Mouse (Mus musculus): ENCODE data around the gene Wrb. TPM values are rescaled to one million over a fixed set of nuclear protein-coding genes. Genes with fewer than 3 reads are reported as not detected.
"Not testable (repeated sequence)": the region's sequence is repeated elsewhere in the genome, so short reads cannot be mapped to it uniquely, and the experiment has no call there.

Gene Wrb
- polyA plus RNA-seq, 1 experiment from 2014 or later = 19.1 TPM

- Histone ChIP-seq H3K4me1 (replicated peaks) (peaks cover 40% of the 10 kb centered on the region), H3K9me3 (replicated peaks) (no peaks in the 10 kb centered on the region), H3K4me3 (replicated peaks) (peak within 1 kb of the TSS; percentile 79), H3K36me3 (peaks cover 29% of the 10 kb centered on the region), H3K27me3 (peaks cover 13% of the 10 kb centered on the region), H3K4me2 (peak within 1 kb of the TSS; percentile 91), H3K9ac (peak within 1 kb of the TSS; percentile 84), H3K27ac (peak within 1 kb of the TSS; percentile 73)
- under 1% methylated on average over 69 of the region's 72 CpGs for WGBS (ENCODE audit: insufficient replicate concordance)
- DNase-seq = peak; percentile 84
- ATAC-seq (ENCODE audit: low read depth) = peak; percentile 90
These were observed 17.4 kb upstream of the Wrb start, which contains the start of gene Hmgn1 for GRCm38 (mm10) chr16:96127657-96128344. Hmgn1 (minus strand) TSS chr16:96127729.

GRCm38 (mm10) chr16:96128466-96128865 is 16.7 kb upstream of the Wrb start:
- DNase-seq (no peak), ATAC-seq (ENCODE audit: low read depth) (no peak)
- Histone ChIP-seq H3K27ac (peak overlapping the region; percentile 25; the same call in 1 of the 2 replicates), H3K4me3 (replicated peaks) (peak overlapping the region; percentile 79), H3K9me3 (replicated peaks) (no peaks in the 10 kb centered on the region), H3K36me3 (peaks cover 23% of the 10 kb centered on the region), H3K27me3 (peaks cover 13% of the 10 kb centered on the region), H3K9ac (peak overlapping the region; percentile 84), H3K4me1 (replicated peaks) (peaks cover 40% of the 10 kb centered on the region), H3K4me2 (peak overlapping the region; percentile 91)
- WGBS (ENCODE audit: insufficient replicate concordance) = 7% methylated on average over 9 of the region's 9 CpGs

GRCm38 (mm10) chr16:96144748-96145109 is 478 bp upstream of the Wrb start:
- WGBS (ENCODE audit: insufficient replicate concordance) = 23% methylated on average over 6 of the region's 6 CpGs
- not testable (repeated sequence) for H3K36me3 ChIP-seq; H3K27me3 ChIP-seq; H3K9me3 ChIP-seq (replicated peaks); H3K9ac ChIP-seq; DNase-seq; H3K27ac ChIP-seq
- H3K4me1 ChIP-seq (replicated peaks) = peaks cover 36% of the 10 kb centered on the region
- H3K4me3 ChIP-seq (replicated peaks) = peak overlapping the region; percentile 73
- ATAC-seq (ENCODE audit: low read depth) = peak; percentile 3; the same call in 1 of the 2 replicates
- peak overlapping the region; percentile 95 for H3K4me2 ChIP-seq

DNA sequence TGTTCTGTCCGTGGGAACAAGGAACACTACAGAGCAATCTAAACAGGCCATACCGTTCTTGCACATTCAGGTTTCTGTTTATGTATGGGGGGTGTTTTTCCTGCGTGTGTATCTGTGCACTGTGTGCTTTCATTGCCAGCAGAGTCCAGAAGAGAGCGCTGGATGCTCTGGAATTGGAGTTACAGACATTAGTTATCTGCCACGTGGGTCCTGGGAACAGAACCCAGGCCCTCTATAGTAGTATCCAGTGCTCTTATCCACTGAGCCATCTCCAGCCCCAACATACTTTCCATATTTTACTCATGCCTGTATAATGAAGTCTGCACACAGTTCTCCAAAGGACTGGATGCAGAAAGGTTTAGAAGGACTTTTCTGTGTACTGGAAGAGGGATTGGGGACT is 607 bp downstream of the Wrb start:
- H3K9me3 ChIP-seq (replicated peaks) = 0 out of 2 replicates have a peak, but pooled peaks cover 3% of the 10 kb centered on the region
- peak overlapping the region; percentile 95 for H3K4me2 ChIP-seq
- H3K36me3 ChIP-seq = no peaks in the 10 kb centered on the region
- H3K4me1 ChIP-seq (replicated peaks) = peaks cover 40% of the 10 kb centered on the region
- H3K27ac ChIP-seq = peak overlapping the region; percentile 35
- H3K27me3 ChIP-seq = no peaks in the 10 kb centered on the region
- no peak for ATAC-seq (ENCODE audit: low read depth)
- H3K4me3 ChIP-seq (replicated peaks) = peak overlapping the region; percentile 73
- DNase-seq = no peak
- WGBS (ENCODE audit: insufficient replicate concordance) = 0% methylated on average over 5 of the region's 5 CpGs
- peak overlapping the region; percentile 77 for H3K9ac ChIP-seq

GRCm38 (mm10) chr16:96148834-96149233 is 3.6 kb downstream of the Wrb start:
- Histone ChIP-seq H3K4me3 (replicated peaks) (no peak overlapping the region), H3K9ac (no peak overlapping the region), H3K27me3 (no peaks in the 10 kb centered on the region), H3K36me3 (peaks cover 10% of the 10 kb centered on the region), H3K27ac (no peak overlapping the region), H3K4me2 (no peak overlapping the region), H3K9me3 (replicated peaks) (no peaks in the 10 kb centered on the region), H3K4me1 (replicated peaks) (peaks cover 46% of the 10 kb centered on the region)
- DNase-seq (no peak), ATAC-seq (ENCODE audit: low read depth) (no peak)
- WGBS (ENCODE audit: insufficient replicate concordance) = 64% methylated on average over 6 of the region's 6 CpGs

DNA sequence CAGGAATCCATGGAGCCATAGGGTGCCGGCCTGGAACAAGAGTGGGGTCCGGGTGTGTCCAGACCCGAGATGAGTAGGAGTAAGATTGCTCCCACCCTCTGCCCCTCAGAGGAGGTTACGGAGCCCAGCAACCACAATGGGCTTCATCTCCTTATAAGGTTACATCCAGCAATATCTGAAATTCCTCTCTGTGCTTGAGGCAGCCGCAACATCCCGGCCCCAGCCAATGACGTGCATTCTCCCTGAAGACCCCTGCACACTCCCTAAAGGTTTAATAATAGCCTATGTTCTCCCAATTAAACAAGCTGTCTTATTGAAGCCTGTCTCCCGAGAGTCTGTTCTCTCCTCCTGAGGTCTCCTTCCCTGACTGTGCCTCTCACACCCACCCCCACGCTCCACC is 4.1 kb downstream of the Wrb start:
- Histone ChIP-seq H3K36me3 (peaks cover 14% of the 10 kb centered on the region), H3K9ac (no peak overlapping the region), H3K27ac (no peak overlapping the region), H3K4me3 (replicated peaks) (no peak overlapping the region), H3K4me1 (replicated peaks) (peaks cover 46% of the 10 kb centered on the region), H3K9me3 (replicated peaks) (no peaks in the 10 kb centered on the region), H3K27me3 (no peaks in the 10 kb centered on the region), H3K4me2 (no peak overlapping the region)
- DNase-seq (no peak), ATAC-seq (ENCODE audit: low read depth) (no peak)
- 71% methylated on average over 9 of the region's 9 CpGs for WGBS (ENCODE audit: insufficient replicate concordance)

DNA sequence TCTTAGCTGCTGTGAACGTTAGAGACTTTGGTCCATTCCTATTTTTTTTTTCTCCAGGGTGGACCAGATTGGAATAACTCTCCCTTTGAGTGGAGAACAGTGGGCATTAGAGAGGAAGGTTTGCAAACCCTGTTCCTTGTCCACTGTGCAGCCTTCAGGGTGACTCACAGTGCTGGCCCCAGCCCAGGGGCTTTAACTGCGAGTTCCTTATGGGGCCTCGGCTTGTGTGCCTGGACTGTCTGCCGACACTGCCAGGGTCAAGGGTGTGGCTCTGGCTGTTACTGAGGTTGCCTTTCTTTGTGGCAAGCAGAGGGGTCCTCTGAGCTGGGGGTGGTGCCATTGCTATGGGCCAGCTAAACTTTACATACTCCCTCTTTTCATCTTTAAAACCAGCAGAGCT is 5.8 kb downstream of the Wrb start:
- Histone ChIP-seq H3K27ac (0 out of 2 replicates have a peak overlapping the region, but pooled peaks have one; percentile 5), H3K4me3 (replicated peaks) (no peak overlapping the region), H3K9me3 (replicated peaks) (no peaks in the 10 kb centered on the region), H3K4me1 (replicated peaks) (peaks cover 40% of the 10 kb centered on the region), H3K27me3 (no peaks in the 10 kb centered on the region), H3K4me2 (no peak overlapping the region), H3K9ac (no peak overlapping the region), H3K36me3 (peaks cover 18% of the 10 kb centered on the region)
- WGBS (ENCODE audit: insufficient replicate concordance) = 56% methylated on average over 4 of the region's 4 CpGs
- DNase-seq (no peak), ATAC-seq (ENCODE audit: low read depth) (no peak)

- H3K9ac ChIP-seq = no peak overlapping the region
- no peak overlapping the region for H3K4me2 ChIP-seq
- no peaks in the 10 kb centered on the region for H3K9me3 ChIP-seq (replicated peaks)
- H3K27ac ChIP-seq = no peak overlapping the region
- DNase-seq = peak; percentile 48
- H3K4me3 ChIP-seq (replicated peaks) = no peak overlapping the region
- H3K4me1 ChIP-seq (replicated peaks) = peaks cover 34% of the 10 kb centered on the region
- WGBS (ENCODE audit: insufficient replicate concordance) = 26% methylated on average over 9 of the region's 9 CpGs
- no peaks in the 10 kb centered on the region for H3K27me3 ChIP-seq
- H3K36me3 ChIP-seq = peaks cover 18% of the 10 kb centered on the region
- peak; percentile 37; the same call in 1 of the 2 replicates for ATAC-seq (ENCODE audit: low read depth)
These were observed 6.3 kb downstream of the Wrb start for GRCm38 (mm10) chr16:96151551-96151950.

DNA sequence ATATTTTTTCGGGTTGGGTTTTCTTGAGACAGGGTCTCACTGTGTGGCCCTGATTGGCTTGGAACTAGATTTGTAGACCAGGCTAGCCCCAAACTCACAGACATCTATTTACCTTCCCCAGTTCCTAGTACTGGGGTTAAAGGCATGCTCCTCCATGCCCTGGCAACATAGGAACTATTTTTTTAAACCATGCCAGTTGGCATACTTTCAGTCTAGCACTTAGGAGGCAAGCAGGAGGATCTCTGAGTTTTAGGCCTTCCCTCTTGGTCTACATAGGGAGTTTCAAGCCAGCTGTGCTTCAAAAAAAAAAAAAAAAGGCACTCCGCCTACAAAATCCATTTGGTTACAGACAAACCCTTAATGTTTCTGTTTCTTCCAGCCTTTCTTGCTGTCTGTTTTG is 9.3 kb downstream of the Wrb start:
- DNase-seq (no peak), ATAC-seq (ENCODE audit: low read depth) (no peak)
- no peaks in the 10 kb centered on the region for H3K9me3 ChIP-seq (replicated peaks)
- H3K27me3 ChIP-seq = 0 out of 2 replicates have a peak, but pooled peaks cover 6% of the 10 kb centered on the region
- no peak overlapping the region for H3K4me3 ChIP-seq (replicated peaks)
- 65% methylated on average over 2 of the region's 2 CpGs for WGBS (ENCODE audit: insufficient replicate concordance)
- H3K9ac ChIP-seq = no peak overlapping the region
- peaks cover 18% of the 10 kb centered on the region for H3K36me3 ChIP-seq
- H3K27ac ChIP-seq = no peak overlapping the region
- no peak overlapping the region for H3K4me2 ChIP-seq
- H3K4me1 ChIP-seq (replicated peaks) = peaks cover 22% of the 10 kb centered on the region; the same call in 1 of the 2 replicates

GRCm38 (mm10) chr16:96156019-96156418 is 10.8 kb downstream of the Wrb start:
- Histone ChIP-seq H3K36me3 (peaks cover 18% of the 10 kb centered on the region), H3K4me2 (no peak overlapping the region), H3K9ac (no peak overlapping the region), H3K27me3 (peaks cover 12% of the 10 kb centered on the region; the same call in 1 of the 2 replicates), H3K27ac (no peak overlapping the region), H3K9me3 (replicated peaks) (no peaks in the 10 kb centered on the region), H3K4me3 (replicated peaks) (no peak overlapping the region), H3K4me1 (replicated peaks) (peaks cover 17% of the 10 kb centered on the region; the same call in 1 of the 2 replicates)
- DNase-seq (no peak), ATAC-seq (ENCODE audit: low read depth) (no peak)
- 81% methylated on average over 8 of the region's 8 CpGs for WGBS (ENCODE audit: insufficient replicate concordance)

GRCm38 (mm10) chr16:96157171-96157570 is 12.0 kb downstream of the Wrb start:
- 78% methylated on average over 11 of the region's 11 CpGs for WGBS (ENCODE audit: insufficient replicate concordance)
- ATAC-seq (ENCODE audit: low read depth) = no peak
- H3K4me3 ChIP-seq (replicated peaks) = no peak overlapping the region

More at GRCm38 (mm10) chr16:96157171-96157570, 12.0 kb downstream of the Wrb start:
- Histone ChIP-seq H3K9ac (no peak overlapping the region), H3K4me2 (no peak overlapping the region), H3K4me1 (replicated peaks) (peaks cover 12% of the 10 kb centered on the region; the same call in 1 of the 2 replicates), H3K9me3 (replicated peaks) (no peaks in the 10 kb centered on the region), H3K36me3 (peaks cover 18% of the 10 kb centered on the region), H3K27me3 (peaks cover 12% of the 10 kb centered on the region; the same call in 1 of the 2 replicates), H3K27ac (no peak overlapping the region)
- no peak for DNase-seq
